Mouse (Mus musculus) left cerebral cortex, adult 8-10 months (tissue): ENCODE data around the gene Kcnn1. TPM values are rescaled to one million over a fixed set of nuclear protein-coding genes. Genes with fewer than 3 reads are reported as not detected.

Source experiments
- DNase-seq, 2 experiments: peaks; one replicate each; pipeline ENCODE4 v3.0.0; 2022; ENCODE audit warnings: low spot score in 2 of 2
- total RNA-seq, 4 experiments: library from RNA; stranded (reverse); gene quantifications; 2 replicates each; pipeline ENCODE4 v1.2.4; 2022

Gene Kcnn1
- total RNA-seq, 4 experiments from 2014 or later = 15.7 to 28.6 (median 17.7) TPM

DNA sequence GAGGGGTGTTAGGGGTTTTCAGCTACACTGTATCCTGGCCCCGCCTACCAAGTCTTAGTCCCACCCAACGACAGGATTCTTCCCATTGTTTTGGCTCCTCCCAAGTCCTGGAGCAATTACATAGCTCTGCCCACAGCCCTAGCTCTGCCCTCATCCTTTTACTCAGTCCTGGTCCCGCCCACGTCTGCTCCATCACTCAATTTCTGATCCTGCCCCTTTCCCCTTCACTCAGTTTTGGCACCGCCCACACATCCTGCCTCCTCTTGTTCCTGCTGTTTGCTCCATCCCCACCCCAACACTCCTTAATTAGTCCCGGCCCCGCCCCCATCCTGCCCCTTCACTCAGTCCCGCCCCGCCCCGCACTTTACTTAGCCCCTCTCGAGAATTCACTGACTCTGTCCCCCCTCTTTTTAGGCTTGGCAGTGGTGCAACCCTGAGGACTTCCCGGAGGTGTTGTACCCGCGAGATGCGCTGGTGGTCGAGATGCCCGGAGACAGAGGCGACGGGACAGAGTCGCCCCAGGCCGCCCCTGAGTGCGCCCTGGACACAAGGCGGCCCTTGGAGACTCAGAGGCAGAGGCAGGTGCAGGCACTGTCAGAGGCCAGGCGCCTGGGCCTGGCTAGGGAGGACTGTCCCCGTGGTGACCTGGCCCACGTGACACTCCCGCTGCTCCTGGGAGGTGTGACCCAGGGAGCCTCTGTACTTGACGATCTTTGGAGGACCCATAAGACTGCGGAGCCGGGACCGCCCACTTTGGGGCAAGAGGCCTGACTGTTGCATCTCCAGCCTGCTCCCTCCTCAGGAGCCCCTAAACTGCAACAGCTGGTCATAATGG lies 42.7 kb downstream of the Kcnn1 start:
- DNase-seq = no peak

DNA sequence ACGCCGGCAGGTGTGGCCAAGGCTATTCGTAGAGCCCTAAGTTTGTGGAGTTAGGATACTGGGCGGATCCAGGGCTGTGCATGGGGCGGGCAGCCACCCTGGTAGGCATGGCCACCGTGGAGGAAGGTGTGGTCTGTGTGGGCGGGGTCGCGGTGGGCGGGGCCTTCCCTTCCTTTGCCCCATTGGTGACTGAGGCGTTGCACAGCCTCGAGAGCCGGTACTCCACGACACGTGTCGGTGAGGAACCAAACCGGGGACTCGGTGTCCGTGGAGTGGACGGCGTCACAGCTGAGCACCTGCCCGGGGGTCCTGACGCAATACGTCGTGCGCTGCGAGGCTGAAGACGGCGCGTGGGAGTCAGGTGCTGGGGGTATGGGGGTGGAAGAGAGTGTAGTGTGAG lies 46.4 kb downstream of the Kcnn1 start:
- DNase-seq = no peak

- no peak for DNase-seq
Measured at GRCm38 (mm10) chr8:70812885-70813284, 50.2 kb downstream of the Kcnn1 start.

- no peak for DNase-seq
Measured at GRCm38 (mm10) chr8:70812055-70812454, 51.0 kb downstream of the Kcnn1 start.

GRCm38 (mm10) chr8:70810962-70811680 lies 51.9 kb downstream of the Kcnn1 start:
- DNase-seq = no peak

- DNase-seq = no peak
Measured at GRCm38 (mm10) chr8:70808955-70809701, 53.9 kb downstream of the Kcnn1 start.

DNA sequence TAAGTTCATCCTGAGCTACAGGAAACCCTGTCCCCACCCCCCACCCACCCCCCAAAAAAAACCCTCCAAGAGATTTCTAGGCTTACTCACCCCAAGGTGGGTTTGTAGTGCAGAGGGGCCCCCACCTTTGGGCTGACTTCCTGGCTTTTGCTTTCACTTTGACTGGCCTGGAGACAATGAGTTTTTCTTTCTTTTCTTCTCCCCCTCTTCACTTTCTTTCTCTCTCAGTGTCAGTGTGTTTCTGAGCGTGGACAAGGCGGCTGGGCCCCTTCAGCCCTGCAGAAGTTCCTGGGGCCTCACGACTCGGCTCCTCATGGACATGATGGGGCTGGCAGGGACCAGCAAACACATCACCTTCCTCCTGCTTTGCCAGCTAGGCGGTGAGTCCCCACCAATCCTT lies 54.8 kb downstream of the Kcnn1 start, which contains the start of gene Il12rb1:
Gene Il12rb1, plus strand, starts transcription at position 211 of the 400 bp plus-strand sequence.
- DNase-seq = no peak

- no peak for DNase-seq
Measured at GRCm38 (mm10) chr8:70807304-70807703, 55.8 kb downstream of the Kcnn1 start.

- no peak for DNase-seq
Measured at GRCm38 (mm10) chr8:70806541-70806940, 56.5 kb downstream of the Kcnn1 start.

DNA sequence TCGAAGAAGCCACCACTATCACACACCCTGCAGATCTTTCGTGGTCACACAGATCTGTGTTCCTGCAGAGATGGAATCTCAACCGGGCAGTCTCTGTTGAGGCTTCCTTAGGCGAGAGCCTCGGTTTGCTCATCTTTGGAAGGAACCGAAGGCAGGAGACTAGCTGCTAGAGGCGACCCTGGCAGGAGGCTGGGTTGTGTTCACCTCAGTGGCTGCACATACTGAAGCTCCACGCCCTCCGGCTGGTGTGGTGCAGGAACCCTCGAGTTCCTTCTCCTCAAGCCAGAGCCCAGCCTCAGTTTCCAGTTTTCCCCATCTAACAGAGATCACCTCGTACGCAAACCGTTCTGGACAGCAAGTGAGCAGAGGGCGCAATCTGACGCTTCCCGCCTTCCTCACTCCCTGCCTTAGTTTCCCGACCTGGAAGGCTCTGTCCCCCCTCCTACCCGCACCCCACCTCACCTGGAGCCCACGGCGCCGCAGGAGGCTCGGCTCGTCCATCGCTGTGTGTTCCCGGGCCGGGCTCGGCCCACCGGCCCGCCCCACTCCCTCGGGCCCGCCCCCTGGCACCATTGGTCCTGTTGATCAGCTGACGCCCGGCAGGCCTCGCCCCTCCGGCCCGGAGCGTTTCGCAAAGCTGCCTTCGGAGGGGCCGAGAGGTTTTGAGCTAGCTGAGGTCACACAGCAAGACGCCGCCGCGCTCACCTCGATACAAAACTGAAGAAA lies 58.4 kb downstream of the Kcnn1 start, which contains the start of gene Mast3:
Gene Mast3, minus strand, starts transcription at position 574 of the 726 bp plus-strand sequence.
- peak; percentile 53 to 80 for DNase-seq

- DNase-seq = peak; percentile 61 to 78
Measured at GRCm38 (mm10) chr8:70803761-70804480, 59.1 kb downstream of the Kcnn1 start.

- DNase-seq = no peak
Measured at GRCm38 (mm10) chr8:70802786-70803510, 60.1 kb downstream of the Kcnn1 start.

DNA sequence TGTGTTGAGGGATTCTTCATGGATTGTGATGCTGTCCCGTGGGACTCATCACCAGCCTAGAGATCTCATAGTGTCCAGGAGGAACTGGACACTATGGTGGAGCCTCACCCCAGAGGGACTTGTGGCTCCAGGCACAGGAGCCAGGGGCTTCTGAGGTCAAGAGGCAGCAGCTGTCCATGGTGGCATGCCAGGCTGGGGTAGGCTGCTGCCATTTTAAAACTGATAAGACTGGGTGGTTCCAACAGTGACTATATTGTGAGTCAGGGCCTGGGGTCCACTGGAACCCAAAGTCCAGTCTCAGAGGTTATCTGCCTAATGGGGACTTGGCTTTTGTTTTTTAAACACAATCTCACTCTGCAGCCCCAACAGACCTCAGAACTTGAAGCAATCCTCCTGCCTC lies 61.2 kb downstream of the Kcnn1 start:
- DNase-seq = no peak

DNA sequence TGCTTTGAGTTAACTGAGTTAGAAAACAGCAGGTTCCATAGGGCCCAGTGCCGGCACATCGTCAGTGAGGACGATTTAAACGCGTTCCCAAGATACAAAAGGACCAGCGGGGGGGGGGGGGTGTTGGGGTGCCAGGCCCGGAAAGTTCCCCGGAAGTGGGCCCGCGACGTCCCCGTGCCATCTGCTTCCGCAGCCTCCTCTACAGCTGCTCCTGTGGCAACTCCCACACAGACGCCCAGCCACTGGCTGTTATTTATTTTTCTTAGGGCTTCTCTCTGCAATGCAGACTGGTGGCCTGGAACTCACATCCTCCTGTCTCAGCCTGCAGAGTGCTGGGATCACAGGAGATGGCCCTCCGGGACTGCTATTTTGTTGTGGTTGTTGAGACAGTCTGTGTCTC lies 61.9 kb downstream of the Kcnn1 start:
- DNase-seq = peak; percentile 58 to 86

DNA sequence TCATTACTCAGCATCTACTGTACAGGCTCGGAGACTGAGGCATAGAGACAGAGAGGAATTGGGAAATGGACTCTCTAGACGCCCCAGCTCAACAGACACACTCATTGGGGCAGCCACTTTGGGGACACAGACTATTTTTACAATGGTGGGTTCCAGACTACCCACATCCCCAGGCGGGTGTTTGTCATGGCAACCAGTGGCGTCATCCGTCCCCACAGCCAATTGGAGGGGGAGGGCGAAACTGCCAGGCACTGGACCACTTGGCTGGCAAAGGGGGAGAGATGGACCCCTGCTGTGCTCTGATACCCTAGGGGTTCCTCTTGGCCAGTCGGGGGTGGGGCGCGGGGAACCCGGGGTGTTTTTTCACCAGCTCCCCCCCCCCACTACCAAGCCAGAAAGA lies 62.4 kb downstream of the Kcnn1 start:
- no peak for DNase-seq

GRCm38 (mm10) chr8:70798281-70798680 lies 64.8 kb downstream of the Kcnn1 start:
- no peak for DNase-seq

- DNase-seq = peak; percentile 75 to 96
Measured at GRCm38 (mm10) chr8:70797081-70798070, 65.7 kb downstream of the Kcnn1 start.

GRCm38 (mm10) chr8:70796403-70797080 lies 66.5 kb downstream of the Kcnn1 start:
- DNase-seq = no peak
